Mouse (Mus musculus): Measurements from ENCODE around the gene Macrod2.

Gene Macrod2

DNA sequence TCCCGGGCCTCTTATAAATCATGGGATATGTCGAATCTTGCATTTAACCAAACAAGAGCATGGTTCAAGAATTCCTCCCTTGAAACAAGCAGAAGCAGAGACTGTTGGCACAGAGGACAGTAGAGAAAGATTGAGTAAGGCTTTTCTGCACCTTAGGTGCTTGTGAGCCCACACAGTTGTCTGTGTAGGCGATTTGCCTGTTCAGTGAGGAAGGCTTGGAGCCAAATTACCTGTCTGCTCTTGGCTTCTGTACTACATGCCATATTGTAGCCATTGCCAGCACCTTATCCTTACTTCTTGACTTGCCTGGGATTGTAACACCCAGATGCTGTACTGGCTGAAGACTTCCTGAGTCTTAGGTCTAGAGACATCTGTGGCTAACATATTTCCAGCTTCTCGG, 1303.2 kb downstream of the Macrod2 start:
- no peak for DNase-seq (ENCODE audit: low spot score)

DNA sequence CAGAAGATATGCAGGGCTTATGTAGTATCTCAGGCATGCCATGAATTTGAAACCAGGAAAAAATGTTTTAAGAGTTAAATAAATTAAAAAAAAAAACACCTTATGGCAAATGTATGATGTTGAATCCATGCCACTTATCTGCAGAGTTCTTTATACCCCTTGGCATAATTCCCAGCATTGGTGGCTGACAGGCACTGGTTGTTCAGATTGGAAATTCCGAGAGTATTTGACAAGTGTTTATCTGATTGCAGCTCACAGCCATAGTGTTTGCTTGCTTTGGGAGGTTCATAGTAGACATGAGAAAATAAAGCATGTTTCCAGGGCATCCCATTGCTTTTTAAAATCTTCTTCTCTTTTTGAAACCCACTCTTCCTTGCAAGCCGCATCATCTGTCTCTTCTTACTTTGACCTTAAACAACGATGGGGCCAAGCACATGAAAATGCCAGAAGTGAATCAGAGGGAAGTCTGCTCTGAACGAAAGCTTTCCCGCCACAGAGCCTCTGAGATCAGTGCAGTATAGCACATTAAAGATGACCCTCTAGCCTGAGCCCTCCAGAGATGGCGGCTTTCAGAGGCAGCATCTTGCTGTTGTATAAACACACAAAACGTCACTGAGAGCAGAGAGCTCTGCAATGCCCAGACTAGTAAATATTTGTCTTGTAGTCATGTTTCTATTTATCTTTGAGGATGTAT, 1305.8 kb downstream of the Macrod2 start:
- DNase-seq (ENCODE audit: low spot score), result no peak

DNA sequence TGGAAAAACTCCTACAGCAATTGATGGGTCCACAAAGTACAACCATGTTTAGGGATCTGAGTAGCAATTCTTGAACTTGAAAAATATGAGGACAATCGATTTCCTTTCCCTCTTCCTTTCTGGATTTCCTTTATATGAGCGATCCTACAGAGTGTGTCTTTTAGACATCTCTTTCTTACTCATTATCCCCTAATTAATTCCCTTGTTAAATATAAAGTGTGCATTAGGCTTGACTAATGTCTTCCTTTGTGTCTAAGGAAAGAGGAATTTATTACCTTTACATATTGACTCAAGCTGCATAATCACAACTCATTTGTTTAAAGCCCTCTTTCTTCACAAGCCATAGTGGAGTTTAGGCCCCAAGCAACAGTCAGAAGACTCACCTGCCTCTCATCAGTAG, 1316.7 kb downstream of the Macrod2 start:
- no peak for DNase-seq (ENCODE audit: low spot score)

DNA sequence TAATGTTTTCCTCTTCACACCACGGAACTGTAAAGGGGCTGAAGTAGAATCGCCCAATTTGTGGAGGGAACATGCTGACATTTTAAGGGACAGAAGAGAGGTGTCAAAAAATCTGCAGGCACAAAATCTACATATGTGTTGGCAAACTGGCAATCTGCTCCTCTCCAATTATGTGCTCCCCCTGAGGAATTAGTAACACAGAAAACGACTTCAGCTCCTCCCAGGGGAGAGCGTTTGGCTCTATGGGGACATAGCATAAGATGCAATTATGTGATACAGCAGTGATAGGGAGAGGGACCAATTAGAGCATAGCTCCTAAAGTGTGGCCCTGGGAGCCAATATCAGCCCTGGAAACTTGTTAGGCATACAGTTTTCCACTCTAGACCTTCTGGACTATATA, 1317.2 kb downstream of the Macrod2 start:
- no peak for DNase-seq (ENCODE audit: low spot score)

DNA sequence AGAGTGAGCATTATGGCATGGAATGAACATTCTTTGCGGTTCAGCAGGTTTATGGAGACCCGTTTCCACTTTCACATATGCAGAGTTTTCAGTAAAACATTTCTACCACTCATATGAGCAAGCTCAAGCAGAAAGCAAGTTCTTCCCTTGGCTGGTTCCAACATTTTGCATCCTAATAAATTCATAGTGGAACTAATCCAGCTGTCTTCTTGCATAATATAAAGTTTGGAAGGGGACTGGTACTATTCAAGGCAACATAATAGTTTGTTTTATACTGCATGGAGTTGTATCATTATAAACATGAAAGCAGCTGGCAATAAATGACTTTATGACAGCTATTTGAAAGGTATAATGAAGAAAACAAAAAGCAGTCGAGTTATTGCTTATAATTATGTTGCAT, 1320.0 kb downstream of the Macrod2 start:
- no peak for DNase-seq (ENCODE audit: low spot score)

DNA sequence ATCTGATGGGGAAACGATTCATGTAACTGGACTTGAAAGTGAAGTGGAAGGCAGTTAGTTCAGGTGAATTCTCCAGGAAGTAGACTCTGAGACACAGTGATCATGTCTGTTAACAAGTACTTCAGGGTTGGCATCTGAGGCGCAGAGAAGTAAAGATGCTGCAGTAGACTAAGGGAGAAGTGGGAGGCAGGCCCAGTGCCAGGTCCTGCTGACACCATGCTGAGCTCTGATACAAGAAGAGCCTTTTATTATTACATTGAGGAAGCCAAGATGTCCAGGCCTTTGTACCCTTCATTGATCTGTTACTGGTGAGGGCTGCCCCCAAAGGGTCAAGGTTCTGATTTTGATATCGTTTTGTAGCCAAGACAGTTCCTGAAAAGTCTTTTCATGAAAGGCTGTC, 1327.4 kb downstream of the Macrod2 start:
- no peak for DNase-seq (ENCODE audit: low spot score)

DNA sequence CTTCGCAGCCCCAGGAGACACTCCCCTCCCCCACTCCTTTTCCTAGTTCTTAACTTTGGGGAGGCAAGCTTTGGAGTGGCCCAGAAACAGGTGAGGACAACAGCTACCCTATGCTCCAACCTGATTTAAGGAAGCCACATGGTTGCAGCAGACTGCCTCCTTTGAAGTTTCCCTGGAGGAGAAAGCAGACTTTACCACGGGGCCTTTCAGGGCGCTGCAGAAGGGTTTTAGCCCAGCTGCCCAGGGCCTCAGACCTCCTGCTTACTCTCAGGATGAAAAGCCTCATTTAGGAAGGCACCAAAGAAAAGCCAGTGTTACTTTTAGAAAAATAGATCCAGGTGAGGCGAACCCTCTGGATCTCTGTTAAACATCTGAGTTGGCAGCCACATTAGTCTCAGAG, 1333.9 kb downstream of the Macrod2 start:
- DNase-seq (ENCODE audit: low spot score), result no peak

DNA sequence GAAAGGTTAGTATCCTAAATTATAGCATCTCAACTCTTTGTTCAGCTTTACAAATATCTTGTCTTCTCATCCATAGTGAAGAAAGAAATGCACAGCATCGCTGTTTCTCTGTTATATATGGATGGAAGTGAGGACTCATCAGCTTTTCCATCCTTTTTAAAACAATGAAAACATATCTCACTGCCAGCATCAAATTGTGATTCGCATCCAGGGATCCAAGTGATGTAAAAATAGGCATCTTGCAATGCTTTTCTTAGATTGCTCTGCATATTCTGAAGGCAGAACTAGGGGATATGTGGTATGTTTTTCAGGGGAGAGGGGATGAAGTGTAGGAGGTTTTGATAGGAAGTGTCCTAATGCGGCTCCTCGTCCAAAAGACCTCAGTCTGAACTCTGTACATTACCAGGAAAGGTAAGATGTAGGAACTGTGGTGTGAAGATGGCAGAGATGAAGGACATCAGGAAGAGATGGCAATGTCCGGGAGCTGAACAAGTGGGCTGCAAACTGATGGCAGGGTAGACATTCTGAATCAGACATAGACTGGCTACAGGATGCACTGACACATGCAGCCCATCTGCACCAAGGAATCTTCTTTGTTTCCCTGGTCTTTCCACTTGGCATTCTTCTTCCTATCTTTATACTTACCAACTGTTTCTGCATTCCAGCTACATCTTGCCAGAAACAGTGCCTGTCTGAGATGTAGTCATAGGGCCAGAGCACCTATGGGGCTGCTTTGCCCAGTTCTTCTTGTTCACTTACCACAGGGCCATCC, 1341.8 kb downstream of the Macrod2 start:
- no peak for DNase-seq (ENCODE audit: low spot score)

DNA sequence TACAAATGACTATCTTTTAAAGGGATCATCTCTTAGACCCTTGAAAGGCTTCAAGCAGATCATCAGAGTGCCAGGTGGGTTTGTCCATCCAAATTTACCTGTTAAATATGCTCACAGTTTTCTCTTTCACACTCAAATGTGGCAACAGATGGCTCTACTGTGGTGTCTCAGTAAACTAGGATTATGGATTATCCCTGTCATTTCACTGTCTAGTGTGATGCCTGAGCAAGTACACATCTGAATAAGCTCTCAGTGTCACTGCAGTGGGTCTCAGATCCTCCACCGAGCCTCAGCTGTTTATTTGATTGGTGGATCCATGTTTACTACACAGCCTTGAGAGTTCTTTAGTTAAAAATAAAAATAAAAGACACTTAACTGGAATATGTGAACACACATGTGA, 1343.6 kb downstream of the Macrod2 start:
- DNase-seq (ENCODE audit: low spot score), result no peak

DNA sequence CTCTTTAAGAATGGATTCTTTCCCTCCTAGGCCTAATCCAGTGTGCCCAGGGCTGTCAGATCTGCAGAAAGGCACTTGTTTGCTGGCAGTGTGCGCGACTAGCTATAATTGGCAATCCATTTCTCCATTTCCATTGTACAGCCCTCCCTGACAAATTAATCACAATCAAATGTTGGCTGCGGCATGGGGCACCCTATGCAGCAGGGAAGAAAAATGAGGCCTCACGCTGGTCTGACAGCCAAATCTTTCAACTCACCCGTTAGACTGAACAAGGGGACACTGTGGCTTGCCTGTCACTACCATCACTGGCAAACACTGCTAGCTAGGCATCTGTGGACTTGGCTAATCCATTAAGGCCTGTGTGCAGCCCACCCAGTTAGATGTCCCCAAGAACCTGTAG, 1345.2 kb downstream of the Macrod2 start:
- no peak for DNase-seq (ENCODE audit: low spot score)

DNA sequence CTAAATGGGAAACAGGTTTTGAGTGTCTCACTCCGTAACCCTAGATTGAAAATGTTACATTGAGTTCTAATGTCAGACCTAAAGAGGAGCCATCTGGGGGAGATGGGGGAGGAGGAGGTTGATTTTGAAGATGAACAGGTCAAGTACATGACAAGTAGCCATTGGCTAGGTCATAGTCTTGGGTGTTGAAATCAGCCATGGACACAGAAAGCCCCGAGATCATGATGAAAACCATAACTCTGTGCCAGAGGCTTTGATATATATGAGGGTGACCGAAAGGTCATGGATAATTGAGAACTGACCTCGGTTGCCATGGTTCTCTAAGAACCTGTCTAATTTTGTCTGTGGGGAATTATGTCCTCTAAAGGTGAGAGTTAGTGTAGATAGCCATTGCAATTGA, 1405.1 kb downstream of the Macrod2 start:
- no peak for DNase-seq (ENCODE audit: low spot score)

DNA sequence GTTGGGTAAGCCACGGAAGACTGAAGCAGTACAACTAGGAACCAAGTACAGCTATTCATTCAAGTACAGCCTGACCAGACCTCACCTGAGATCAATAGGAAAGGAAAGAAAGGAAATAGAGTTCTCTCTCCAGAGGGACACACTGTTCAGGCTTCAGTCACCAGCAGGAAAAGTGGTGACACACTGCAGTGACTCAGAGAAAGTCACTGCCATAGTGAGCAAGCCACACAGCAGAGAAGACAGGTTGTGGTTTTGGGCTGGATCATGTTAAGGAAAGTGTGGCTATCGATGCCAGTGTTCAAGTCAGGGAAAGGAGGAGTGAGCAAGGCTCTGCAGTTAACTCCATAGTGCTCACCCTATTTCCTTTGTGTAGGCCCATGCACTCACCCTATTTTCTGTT, 1405.8 kb downstream of the Macrod2 start:
- DNase-seq (ENCODE audit: low spot score), result no peak

DNA sequence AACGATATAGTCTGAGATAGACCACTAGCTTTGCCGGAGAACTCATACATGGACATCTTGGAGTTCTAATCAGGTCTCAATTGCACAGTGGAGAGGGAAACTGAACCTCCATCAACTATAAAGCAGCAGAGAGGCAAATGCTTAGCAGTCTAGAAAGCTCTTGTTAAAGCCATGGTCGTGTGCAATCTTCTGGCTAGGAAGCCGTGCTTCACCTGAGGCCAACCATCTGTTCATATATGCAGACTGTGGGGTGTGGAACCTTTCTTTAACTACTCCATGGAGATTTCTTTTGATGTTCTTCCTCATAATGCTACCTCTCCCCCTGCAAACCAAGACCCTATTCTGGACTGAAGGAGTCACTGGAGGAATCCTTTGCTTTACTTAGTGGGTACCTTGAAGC, 1421.2 kb downstream of the Macrod2 start:
- DNase-seq (ENCODE audit: low spot score), result no peak

DNA sequence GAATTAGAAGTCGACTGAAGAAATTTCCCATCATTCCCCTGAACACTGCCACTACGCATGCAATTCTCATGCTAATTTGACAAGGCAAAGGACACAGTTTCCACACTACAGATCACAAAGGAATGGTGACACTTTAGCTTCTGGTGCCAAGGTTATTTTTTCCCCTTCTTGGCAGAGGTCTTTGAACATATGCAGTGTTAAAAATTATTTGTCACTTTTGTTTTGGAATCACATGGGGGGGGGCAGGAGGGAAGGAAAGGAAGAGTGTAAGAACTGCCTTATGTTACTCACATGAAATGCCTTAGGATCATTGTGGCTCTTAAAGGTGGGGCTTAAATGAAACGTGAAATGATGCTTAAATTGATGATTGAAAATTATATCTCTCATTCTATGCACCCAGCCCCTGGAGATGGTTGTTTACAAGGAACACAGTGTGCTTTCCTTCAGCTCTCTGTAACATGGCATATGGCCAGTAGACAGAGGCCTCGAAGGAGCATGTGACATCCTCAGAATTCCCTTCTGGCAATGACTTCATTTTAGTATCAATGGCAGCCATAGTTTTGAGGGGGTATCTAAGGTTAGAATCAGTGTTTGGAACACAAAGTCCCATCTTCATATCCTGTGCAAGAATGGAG, 1422.6 kb downstream of the Macrod2 start:
- DNase-seq (ENCODE audit: low spot score), result no peak

DNA sequence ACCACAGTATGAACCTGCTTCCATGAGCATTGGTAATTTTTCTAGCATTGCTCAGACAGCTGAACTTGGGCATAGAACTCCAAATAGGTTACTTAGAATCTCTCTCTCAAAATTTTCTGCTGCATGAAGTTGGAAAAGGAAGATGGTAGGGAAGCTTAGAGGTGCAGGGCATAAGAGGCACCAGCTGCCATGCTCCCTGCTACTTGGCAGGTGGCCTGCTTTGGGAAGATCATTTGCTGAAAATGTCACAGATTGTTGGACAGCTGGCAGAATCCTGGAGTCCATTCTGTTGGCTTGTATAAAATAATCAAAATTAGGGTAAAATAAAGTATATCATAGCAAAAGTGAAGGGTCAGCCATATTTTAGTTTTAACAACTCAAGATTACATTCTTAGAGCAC, 1425.7 kb downstream of the Macrod2 start:
- no peak for DNase-seq (ENCODE audit: low spot score)

DNA sequence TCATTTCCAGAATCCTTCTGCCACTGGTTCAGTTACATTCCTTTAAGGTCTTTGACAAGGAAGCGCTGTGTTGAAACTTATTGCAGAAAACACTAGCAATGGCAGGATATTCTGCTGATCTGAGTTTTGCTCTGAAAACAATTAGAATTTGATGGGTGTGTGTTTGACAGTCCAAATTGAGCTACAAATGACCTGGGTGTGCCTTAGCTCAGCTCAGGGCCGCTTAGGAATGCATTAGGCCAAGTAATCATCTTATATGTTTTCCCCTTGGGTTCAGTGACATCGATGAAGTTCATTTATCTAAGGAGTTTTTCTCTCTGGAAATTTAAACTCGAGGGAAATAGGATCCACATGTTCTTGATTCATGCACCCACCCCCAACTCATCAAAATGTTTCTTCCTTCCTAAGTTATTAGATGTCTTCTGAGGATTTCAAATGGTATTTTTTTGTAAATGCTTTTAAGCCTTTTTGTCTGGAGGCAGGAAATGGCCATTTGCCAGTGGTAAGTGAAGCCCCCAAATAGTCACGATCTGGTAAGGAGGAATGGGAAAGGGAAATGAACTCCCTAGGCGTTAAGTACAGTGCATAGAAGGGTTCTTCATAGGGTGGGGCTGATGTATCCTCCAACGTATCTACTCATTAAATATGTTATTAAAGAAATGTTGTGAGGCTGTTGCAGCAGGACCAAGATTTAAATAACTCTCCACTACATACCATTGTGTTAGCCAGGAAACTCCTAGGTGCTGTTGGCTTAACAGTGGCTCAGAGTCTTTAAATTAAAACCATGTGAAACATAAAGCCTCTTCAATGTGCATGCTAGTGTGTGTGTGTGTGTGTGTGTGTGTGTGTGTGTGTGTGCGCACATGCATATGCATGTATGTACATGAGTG, 1430.7 kb downstream of the Macrod2 start:
- no peak for DNase-seq (ENCODE audit: low spot score)

DNA sequence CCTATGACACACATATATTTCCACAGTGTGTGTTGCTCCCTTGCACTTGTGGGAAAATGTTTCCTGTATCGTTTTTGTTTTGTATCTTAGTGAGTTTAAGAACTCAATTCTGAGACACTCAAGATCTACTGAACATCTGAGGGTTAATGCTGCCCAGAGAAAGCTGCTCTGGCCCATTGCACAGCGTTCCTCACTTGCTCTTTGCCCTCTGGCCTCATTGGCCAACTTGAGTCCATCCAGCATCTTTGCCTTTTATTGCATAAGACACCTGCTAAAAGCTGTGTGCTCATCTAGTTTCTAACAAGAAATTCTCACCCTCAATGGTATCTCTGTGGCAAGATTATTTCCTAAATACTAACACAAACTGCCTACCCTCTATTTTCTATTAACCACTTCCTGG, 1435.4 kb downstream of the Macrod2 start:
- DNase-seq (ENCODE audit: low spot score), result no peak

DNA sequence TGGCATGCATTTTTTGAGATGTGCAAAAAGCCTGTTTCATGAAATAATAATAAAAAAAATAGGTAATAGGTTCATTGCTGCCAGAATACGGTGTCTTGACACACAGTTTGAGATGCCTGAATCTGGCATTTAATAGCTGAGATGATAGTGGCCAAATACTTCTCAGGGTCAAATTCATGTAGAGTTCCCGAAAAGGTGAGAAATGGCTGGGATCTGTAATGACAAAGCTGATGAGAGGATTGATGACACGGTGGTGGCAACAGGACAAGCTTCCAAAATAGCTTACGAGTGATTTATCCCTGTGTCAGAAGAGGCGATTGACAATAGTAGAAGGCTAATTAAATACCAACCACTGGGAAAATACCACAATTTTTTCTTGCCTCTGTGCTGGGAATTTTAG, 1436.4 kb downstream of the Macrod2 start:
- no peak for DNase-seq (ENCODE audit: low spot score)

DNA sequence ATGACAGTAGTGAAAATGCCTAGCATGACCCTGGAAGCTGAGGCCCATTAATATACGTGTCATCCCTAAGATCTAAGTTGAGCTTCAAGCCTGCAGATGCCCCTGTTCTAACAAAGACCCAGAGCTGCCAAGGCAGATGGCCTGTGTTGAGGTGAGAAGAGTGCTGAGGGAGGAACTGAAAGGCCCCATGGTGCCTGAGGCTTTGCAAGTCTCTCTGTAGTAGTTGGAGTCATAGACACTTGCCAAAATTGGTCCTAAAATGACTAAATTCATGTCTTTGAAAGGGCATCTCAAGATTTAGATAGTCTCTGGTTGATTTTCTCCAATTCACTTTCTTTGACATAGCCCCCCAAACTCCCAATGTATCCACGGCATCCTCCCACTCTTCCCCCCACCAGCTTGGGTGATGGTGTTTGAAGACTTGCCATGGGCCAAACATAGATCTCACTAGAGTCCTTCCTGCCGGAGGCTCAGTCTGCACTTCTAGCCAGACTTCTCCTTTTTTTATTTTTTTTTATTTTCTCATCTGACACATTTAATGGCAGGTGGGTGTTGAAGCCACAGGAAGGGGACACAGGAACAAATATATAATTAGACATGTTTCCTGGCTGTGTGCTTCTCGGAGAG, 1439.2 kb downstream of the Macrod2 start:
- no peak for DNase-seq (ENCODE audit: low spot score)

DNA sequence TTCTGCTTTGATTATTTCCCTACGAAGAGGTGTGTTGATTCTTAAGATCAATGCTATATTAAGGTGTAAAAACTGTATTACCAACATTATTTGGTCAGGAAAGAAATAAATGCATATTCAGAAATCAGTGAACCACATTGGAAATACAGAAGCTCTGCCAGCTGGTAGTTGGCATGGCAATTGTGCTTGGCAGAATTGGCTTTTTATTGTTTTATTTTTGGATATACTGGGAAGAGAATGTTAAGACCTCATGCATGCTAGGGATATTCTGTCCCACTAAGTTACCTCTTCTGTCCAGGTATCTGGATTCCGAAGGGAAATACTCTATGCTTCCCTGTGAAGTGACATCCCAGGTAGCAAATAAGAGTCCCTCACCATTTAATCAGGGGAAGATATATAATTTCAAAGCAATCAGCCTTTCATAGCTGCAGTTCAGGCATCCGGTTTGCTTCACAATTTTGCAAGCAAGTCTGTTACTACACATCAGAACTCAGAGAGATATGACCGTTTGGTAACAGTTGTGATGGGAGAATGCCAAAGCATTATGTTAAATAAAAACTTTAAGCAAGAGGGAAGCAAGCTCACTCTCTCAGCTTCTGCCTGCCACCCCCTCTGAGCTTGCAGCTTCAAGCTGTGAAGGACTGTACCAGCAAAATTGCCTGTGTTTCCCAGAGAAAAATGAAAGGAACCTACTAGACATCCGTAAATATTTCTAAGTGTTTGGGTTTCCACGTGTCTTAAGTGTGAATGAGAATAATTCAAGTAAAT, 1449.5 kb downstream of the Macrod2 start:
- DNase-seq (ENCODE audit: low spot score), result no peak

DNA sequence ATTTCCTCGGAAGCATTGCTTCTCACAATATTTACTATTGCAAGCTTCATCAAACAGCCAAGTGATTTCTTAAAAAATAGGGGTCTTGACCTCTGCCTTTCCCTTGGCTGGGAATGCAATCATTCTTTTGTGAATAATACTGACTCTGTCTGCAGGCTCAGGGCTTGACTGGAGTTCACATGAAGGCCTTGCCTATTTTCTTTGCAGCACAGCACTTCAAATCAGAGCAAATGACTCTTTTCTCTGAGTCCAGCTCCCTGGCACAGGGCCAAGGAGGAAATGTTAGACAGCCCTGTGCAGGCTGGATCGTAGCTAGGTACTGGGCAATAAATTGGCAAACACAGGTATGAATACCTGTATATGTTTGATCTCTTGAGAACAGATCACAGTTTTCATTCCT, 1464.1 kb downstream of the Macrod2 start:
- DNase-seq (ENCODE audit: low spot score), result no peak
